ENCODE assay signal across 28 mouse cellular contexts in the genomic region with DNA sequence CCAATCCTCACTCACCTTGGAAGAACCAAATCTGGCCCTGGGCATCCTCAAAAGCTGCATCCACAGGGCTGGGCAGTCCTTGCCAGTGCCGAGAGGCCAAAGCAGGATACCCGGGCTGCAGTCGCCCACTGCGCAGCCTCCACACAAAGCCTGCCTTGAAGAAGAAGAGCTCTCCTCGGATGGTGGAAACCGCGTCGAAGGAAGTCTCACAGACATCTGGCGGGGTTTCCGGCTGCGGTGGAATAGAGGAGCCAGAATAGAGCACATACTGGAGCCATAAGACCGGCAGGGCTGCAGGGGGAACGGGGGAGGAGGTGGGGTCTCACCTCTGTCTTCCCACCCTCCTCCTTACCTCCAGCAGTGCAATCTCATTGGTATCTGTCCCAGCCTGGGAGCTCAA. TPM values are rescaled to one million over a fixed set of nuclear protein-coding genes. Genes with fewer than 3 reads are reported as not detected.
A peak's percentile ranks its signal among the peaks of the same experiment; 100 is the strongest.
DNase-seq lines count a peak whose midpoint lies in the region; ATAC-seq and TF ChIP-seq lines count a peak whose summit lies in the region.
"Had no signal": no experiment of that assay in that cellular context is flagged by ENCODE, and none has a peak within 500 bp of the region (broad histone marks: within the 10 kb centered on the region; RNA-seq: fewer than 3 reads in every experiment).

No protein-coding gene starts in this region.

- H3K27me3 ChIP-seq in heart, embryonic 12.5 days (replicated peaks): peaks cover 37% of the 10 kb centered on the region
- no peaks in the 10 kb centered on the region; the same call in 1 of the 2 replicates for H3K27me3 ChIP-seq in stomach, embryonic 16.5 days (ENCODE audit: control insufficient read depth, insufficient read depth, low read length)
- no peaks in the 10 kb centered on the region for H3K27me3 ChIP-seq in stomach, postnatal 0 days (ENCODE audit: control insufficient read depth, insufficient read depth, low read length)
- H3K27me3 ChIP-seq: forebrain, embryonic 15.5 days; Patski had no signal

- no peak overlapping the region for H3K4me2 ChIP-seq in heart, embryonic 12.5 days
- no peak overlapping the region for H3K4me2 ChIP-seq in stomach, embryonic 16.5 days (ENCODE audit: low read depth, low read length)
- H3K4me2 ChIP-seq in stomach, postnatal 0 days (replicated peaks; ENCODE audit: low read depth): no peak overlapping the region
- H3K4me2 ChIP-seq: forebrain, embryonic 15.5 days; heart, embryonic 13.5 days; kidney, embryonic 15.5 days; liver, embryonic 15.5 days; lung, embryonic 15.5 days had no signal

- TF ChIP-seq CTCF in stomach, postnatal 0 days (IDR thresholded peaks at IDR 0.05; ENCODE audit: low read depth): no peak

- no peak overlapping the region for H3K4me3 ChIP-seq in heart, embryonic 12.5 days
- H3K4me3 ChIP-seq in stomach, embryonic 16.5 days (replicated peaks; ENCODE audit: low read length): no peak overlapping the region
- H3K4me3 ChIP-seq in stomach, postnatal 0 days (ENCODE audit: low read depth, low read length): no peak overlapping the region
- H3K4me3 ChIP-seq: forebrain, embryonic 15.5 days; heart, embryonic 13.5 days; kidney, embryonic 15.5 days; liver, embryonic 15.5 days; lung, embryonic 15.5 days had no signal

- peaks cover 25% of the 10 kb centered on the region for H3K4me1 ChIP-seq in heart, embryonic 12.5 days (replicated peaks)
- H3K4me1 ChIP-seq in stomach, embryonic 16.5 days (ENCODE audit: control insufficient read depth, insufficient read depth, low read length): peaks cover 24% of the 10 kb centered on the region
- no peaks in the 10 kb centered on the region for H3K4me1 ChIP-seq in stomach, postnatal 0 days (replicated peaks; ENCODE audit: control insufficient read depth, insufficient read depth)

- H3K9ac ChIP-seq in heart, embryonic 12.5 days: peak overlapping the region; percentile 29; the same call in 1 of the 2 replicates
- H3K9ac ChIP-seq in stomach, embryonic 16.5 days (ENCODE audit: low read length): peak overlapping the region; percentile 40; the same call in 1 of the 2 replicates
- no peak overlapping the region for H3K9ac ChIP-seq in stomach, postnatal 0 days (ENCODE audit: low read length)
- H3K9ac ChIP-seq: forebrain, embryonic 15.5 days; heart, embryonic 13.5 days; kidney, embryonic 15.5 days; liver, embryonic 15.5 days; lung, embryonic 15.5 days had no signal

- 55% methylated on average over 13 of the region's 13 CpGs for WGBS in heart, embryonic 12.5 days
- 77% methylated on average over 13 of the region's 13 CpGs for WGBS in stomach, embryonic 16.5 days
- 86% methylated on average over 13 of the region's 13 CpGs for WGBS in stomach, postnatal 0 days

- peaks cover 30% of the 10 kb centered on the region; the same call in 1 of the 2 replicates for H3K36me3 ChIP-seq in heart, embryonic 12.5 days
- H3K36me3 ChIP-seq in stomach, embryonic 16.5 days (ENCODE audit: control insufficient read depth, insufficient read depth, low read length): 0 out of 2 replicates have a peak, but pooled peaks cover 4% of the 10 kb centered on the region
- H3K36me3 ChIP-seq in stomach, postnatal 0 days (ENCODE audit: control insufficient read depth, insufficient read depth, low read length): peaks cover 4% of the 10 kb centered on the region; the same call in 1 of the 2 replicates
- H3K36me3 ChIP-seq: forebrain, embryonic 15.5 days; liver, embryonic 15.5 days had no signal

- no peak for DNase-seq in heart, adult 8-10 months (ENCODE audit: low spot score)
- no peak for DNase-seq in stomach, postnatal 0 days (ENCODE audit: low spot score)
- DNase-seq in naive thymus-derived CD4-positive, alpha-beta T cell, adult 2 months (ENCODE audit: low read depth): peak; percentile 43
- DNase-seq in lung, postnatal 36 days: no peak
- no peak for DNase-seq in adrenal gland, adult (ENCODE audit: inconsistent age in 2 of 2, low spot score in 1 of 2)
- DNase-seq: adrenal gland, postnatal 10 days; cerebellum, adult 8-10 months; heart, postnatal 14 days; kidney, adult 11 months; kidney, postnatal 36 days; layer of hippocampus, postnatal 36 days; lung, postnatal 4 days; right cerebral cortex, postnatal 25 days had no signal

- no peak overlapping the region for H3K27ac ChIP-seq in heart, embryonic 12.5 days (ENCODE audit: poor library complexity, severe bottlenecking)
- H3K27ac ChIP-seq in stomach, embryonic 16.5 days (ENCODE audit: low read length): no peak overlapping the region
- H3K27ac ChIP-seq in stomach, postnatal 0 days (replicated peaks): no peak overlapping the region
- H3K27ac ChIP-seq: forebrain, embryonic 15.5 days; heart, embryonic 13.5 days; hindbrain, postnatal 0 days; kidney, embryonic 15.5 days; liver, embryonic 15.5 days; lung, embryonic 15.5 days had no signal

- no peak for ATAC-seq in heart, embryonic 12.5 days (ENCODE audit: insufficient number of reproducible peaks, low FRiP score)
- no peak for ATAC-seq in stomach, embryonic 16.5 days (ENCODE audit: insufficient read depth, low FRiP score)
- ATAC-seq in stomach, postnatal 0 days (ENCODE audit: low FRiP score, low TSS enrichment): no peak
- ATAC-seq: forebrain, embryonic 15.5 days; hindbrain, postnatal 0 days; Patski had no signal

- TF ChIP-seq EP300 in stomach, postnatal 0 days (optimal IDR thresholded peaks at IDR 0.05): no peak

- H3K9me3 ChIP-seq in heart, embryonic 12.5 days (replicated peaks): no peaks in the 10 kb centered on the region
- H3K9me3 ChIP-seq in stomach, embryonic 16.5 days (replicated peaks; ENCODE audit: control insufficient read depth, low read length): no peaks in the 10 kb centered on the region
- H3K9me3 ChIP-seq in stomach, postnatal 0 days (ENCODE audit: control insufficient read depth, low read length): no peaks in the 10 kb centered on the region
- H3K9me3 ChIP-seq: forebrain, embryonic 15.5 days; G1E; heart, embryonic 13.5 days; kidney, embryonic 15.5 days; liver, embryonic 15.5 days; lung, embryonic 15.5 days had no signal

RNA-seq across cellular contexts. Expression of gene Smarcb1, which starts 5.0 kb away (rescaled TPM):
- 125 and 126 TPM in 2 replicates for polyA plus RNA-seq in heart, embryonic 12.5 days (2016; fragmentation: Nextera tagmentation; extraction: Ambion mirVana)
- total RNA-seq in heart, adult 8-10 months (2022): 10 to 100 TPM; 17.3 to 25.0 (median 21.4) TPM
- 159 and 162 TPM in 2 replicates for polyA plus RNA-seq in stomach, embryonic 16.5 days (2015; fragmentation: Nextera tagmentation; extraction: Ambion mirVana)
- polyA plus RNA-seq in stomach, postnatal 0 days (2015; fragmentation: Nextera tagmentation; extraction: Ambion mirVana): 81.9 and 82.8 TPM in 2 replicates

RNA-seq across cellular contexts. Expression of gene Chchd10, which starts 6.5 kb away (rescaled TPM):
- 408 and 409 TPM in 2 replicates for polyA plus RNA-seq in heart, embryonic 12.5 days (2016; fragmentation: Nextera tagmentation; extraction: Ambion mirVana)
- 1,000 to 10,000 TPM; 1,724 to 2,176 (median 1,900) TPM for total RNA-seq in heart, adult 8-10 months (2022)
- 83.6 and 97.1 TPM in 2 replicates for polyA plus RNA-seq in stomach, embryonic 16.5 days (2015; fragmentation: Nextera tagmentation; extraction: Ambion mirVana)
- polyA plus RNA-seq in stomach, postnatal 0 days (2015; fragmentation: Nextera tagmentation; extraction: Ambion mirVana): 232 and 235 TPM in 2 replicates

RNA-seq across cellular contexts. Expression of gene Mmp11, which starts 9.9 kb away (rescaled TPM):
- polyA plus RNA-seq in heart, embryonic 12.5 days (2016; fragmentation: Nextera tagmentation; extraction: Ambion mirVana): 25.4 and 27.1 TPM in 2 replicates
- 1 to 10 TPM; 4.1 to 7.8 (median 4.6) TPM for total RNA-seq in heart, adult 8-10 months (2022)
- 33.8 and 39.1 TPM in 2 replicates for polyA plus RNA-seq in stomach, embryonic 16.5 days (2015; fragmentation: Nextera tagmentation; extraction: Ambion mirVana)
- polyA plus RNA-seq in stomach, postnatal 0 days (2015; fragmentation: Nextera tagmentation; extraction: Ambion mirVana): 9.9 and 14.6 TPM in 2 replicates
- polyA plus RNA-seq: G1E had no signal

RNA-seq across cellular contexts. Expression of gene Gm867, which starts 14.1 kb away (rescaled TPM):
- polyA plus RNA-seq in heart, embryonic 12.5 days (2016; fragmentation: Nextera tagmentation; extraction: Ambion mirVana): 0.80 and 1.1 TPM in 2 replicates
- total RNA-seq in heart, adult 8-10 months (2022): not detected
- 0.75 and 1.0 TPM in 2 replicates for polyA plus RNA-seq in stomach, embryonic 16.5 days (2015; fragmentation: Nextera tagmentation; extraction: Ambion mirVana)
- polyA plus RNA-seq in stomach, postnatal 0 days (2015; fragmentation: Nextera tagmentation; extraction: Ambion mirVana): 0.22 TPM in 1 of 2 replicates, not detected in the other
- total RNA-seq: gastrocnemius, adult 8-10 months; left cerebral cortex, postnatal 14 days had no signal
- polyA plus RNA-seq: G1E; stomach, embryonic 14.5 days had no signal

RNA-seq across cellular contexts. Expression of gene Vpreb3, which starts 16.5 kb away (rescaled TPM):
- polyA plus RNA-seq in heart, embryonic 12.5 days (2016; fragmentation: Nextera tagmentation; extraction: Ambion mirVana): 0.24 TPM in 1 of 2 replicates, not detected in the other
- not detected for total RNA-seq in heart, adult 8-10 months (2022)
- 1.9 and 2.1 TPM in 2 replicates for polyA plus RNA-seq in stomach, embryonic 16.5 days (2015; fragmentation: Nextera tagmentation; extraction: Ambion mirVana)
- polyA plus RNA-seq in stomach, postnatal 0 days (2015; fragmentation: Nextera tagmentation; extraction: Ambion mirVana): 0.16 and 0.22 TPM in 2 replicates
- total RNA-seq: G1E; gastrocnemius, adult 8-10 months; hindbrain, postnatal 0 days; layer of hippocampus, adult 8-10 months; layer of hippocampus, postnatal 36 days; left cerebral cortex, postnatal 14 days had no signal
- polyA plus RNA-seq: G1E; hindbrain, embryonic 11.5 days; Patski had no signal
